In the genomic region with DNA sequence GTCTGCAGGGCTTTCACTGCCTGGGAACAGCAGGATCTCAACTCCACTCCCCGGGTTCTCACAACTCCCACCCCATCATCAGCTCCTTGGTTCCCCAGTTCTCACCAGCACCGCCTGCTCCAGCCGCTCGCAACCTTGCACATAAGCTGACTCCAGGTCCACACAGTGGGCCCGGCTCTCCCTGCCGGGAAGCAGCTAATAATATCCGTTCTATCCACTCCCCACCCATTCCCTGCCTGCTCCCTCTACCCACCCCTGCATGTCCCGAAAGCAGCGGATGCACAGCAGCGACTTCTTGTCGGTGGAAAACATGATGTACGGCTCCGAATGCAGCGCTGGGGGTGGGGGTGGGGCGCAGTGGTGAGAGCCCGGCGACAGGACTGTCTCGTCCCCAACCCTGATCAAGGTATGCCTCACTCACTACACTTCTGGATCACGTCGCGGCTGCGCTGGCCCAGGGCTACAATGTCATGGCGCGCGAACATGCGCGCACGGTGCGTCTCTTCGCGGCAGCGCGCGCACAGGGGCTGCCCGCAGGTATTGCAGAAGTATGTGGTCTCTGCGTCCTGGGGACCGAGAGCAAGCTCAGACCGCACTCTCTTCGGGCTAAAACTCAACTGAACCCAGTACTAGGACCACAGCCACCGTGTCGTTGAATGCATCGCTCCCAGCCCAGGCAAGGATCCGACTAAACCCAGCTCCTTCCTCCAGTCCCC, we compare ENCODE assay signal across 10 mouse cellular contexts. TPM values are rescaled to one million over a fixed set of nuclear protein-coding genes. Genes with fewer than 3 reads are reported as not detected.
DNase-seq lines count a peak whose midpoint lies in the region; ATAC-seq lines count a peak whose summit lies in the region.
"Had no signal": no experiment of that assay in that cellular context is flagged by ENCODE, and none has a peak within 500 bp of the region (broad histone marks: within the 10 kb centered on the region; RNA-seq: fewer than 3 reads in every experiment).

No protein-coding gene starts in this region.

- H3K9ac ChIP-seq in forebrain, embryonic 15.5 days (replicated peaks): 0 out of 2 replicates have a peak overlapping the region, but pooled peaks have one; percentile 8
- no peak overlapping the region for H3K9ac ChIP-seq in liver, embryonic 12.5 days
- no peak overlapping the region for H3K9ac ChIP-seq in stomach, embryonic 16.5 days (ENCODE audit: low read length)

- peak overlapping the region; percentile 34 for H3K4me3 ChIP-seq in forebrain, embryonic 15.5 days
- peak overlapping the region; percentile 12 for H3K4me3 ChIP-seq in liver, embryonic 12.5 days
- peak overlapping the region; percentile 23 for H3K4me3 ChIP-seq in stomach, embryonic 16.5 days (replicated peaks; ENCODE audit: low read length)

- no peak overlapping the region for H3K27ac ChIP-seq in forebrain, embryonic 15.5 days (replicated peaks)
- H3K27ac ChIP-seq in liver, embryonic 12.5 days: no peak overlapping the region
- H3K27ac ChIP-seq in stomach, embryonic 16.5 days (ENCODE audit: low read length): no peak overlapping the region

- under 1% methylated on average over 43 of the region's 43 CpGs for WGBS in forebrain, embryonic 15.5 days
- 2% methylated on average over 43 of the region's 43 CpGs for WGBS in liver, embryonic 12.5 days (ENCODE audit: insufficient replicate concordance)
- 2% methylated on average over 43 of the region's 43 CpGs for WGBS in stomach, embryonic 16.5 days

- ATAC-seq in forebrain, embryonic 15.5 days (replicated peaks): no peak; the same call in 1 of the 2 replicates
- no peak for ATAC-seq in liver, embryonic 12.5 days
- ATAC-seq in stomach, embryonic 16.5 days (ENCODE audit: insufficient read depth, low FRiP score): no peak
- no peak for ATAC-seq in cerebellum, adult (ENCODE audit: insufficient number of reproducible peaks, low FRiP score, low TSS enrichment)

- DNase-seq in retina, postnatal 1 day: peak; percentile 42
- DNase-seq in retina, embryonic 14.5 days (ENCODE audit: low spot score): no peak
- no peak for DNase-seq in adrenal gland, postnatal 10 days
- DNase-seq: adrenal gland, adult 8-10 months had no signal

- H3K27me3 ChIP-seq in forebrain, embryonic 15.5 days: peaks cover 77% of the 10 kb centered on the region
- peaks cover 85% of the 10 kb centered on the region for H3K27me3 ChIP-seq in liver, embryonic 12.5 days (replicated peaks)
- peaks cover 64% of the 10 kb centered on the region for H3K27me3 ChIP-seq in stomach, embryonic 16.5 days (ENCODE audit: control insufficient read depth, insufficient read depth, low read length)

- H3K4me2 ChIP-seq in forebrain, embryonic 15.5 days (replicated peaks): peak overlapping the region; percentile 42
- H3K4me2 ChIP-seq in liver, embryonic 12.5 days: peak overlapping the region; percentile 48
- peak overlapping the region; percentile 47 for H3K4me2 ChIP-seq in stomach, embryonic 16.5 days (ENCODE audit: low read depth, low read length)

- H3K9me3 ChIP-seq in forebrain, embryonic 15.5 days: no peaks in the 10 kb centered on the region
- H3K9me3 ChIP-seq in liver, embryonic 12.5 days (replicated peaks): no peaks in the 10 kb centered on the region
- H3K9me3 ChIP-seq in stomach, embryonic 16.5 days (replicated peaks; ENCODE audit: control insufficient read depth, low read length): no peaks in the 10 kb centered on the region

- H3K4me1 ChIP-seq in forebrain, embryonic 15.5 days: peaks cover 26% of the 10 kb centered on the region
- peaks cover 36% of the 10 kb centered on the region for H3K4me1 ChIP-seq in liver, embryonic 12.5 days
- H3K4me1 ChIP-seq in stomach, embryonic 16.5 days (ENCODE audit: control insufficient read depth, insufficient read depth, low read length): peaks cover 17% of the 10 kb centered on the region

- no peaks in the 10 kb centered on the region for H3K36me3 ChIP-seq in forebrain, embryonic 15.5 days
- H3K36me3 ChIP-seq in liver, embryonic 12.5 days: no peaks in the 10 kb centered on the region
- H3K36me3 ChIP-seq in stomach, embryonic 16.5 days (ENCODE audit: control insufficient read depth, insufficient read depth, low read length): no peaks in the 10 kb centered on the region

RNA-seq across cellular contexts. Expression of a gene that starts 3.1 kb away (rescaled TPM):
- 1.8 and 2.9 TPM in 2 replicates for polyA plus RNA-seq in forebrain, embryonic 15.5 days (2015; fragmentation: Nextera tagmentation; extraction: Ambion mirVana)
- polyA plus RNA-seq in liver, embryonic 12.5 days (2016; fragmentation: Nextera tagmentation; extraction: Ambion mirVana): 0.26 and 0.42 TPM in 2 replicates
- 0.66 and 0.84 TPM in 2 replicates for polyA plus RNA-seq in stomach, embryonic 16.5 days (2015; fragmentation: Nextera tagmentation; extraction: Ambion mirVana)
- under 1 TPM in 1 of 2 experiments, not detected in 1; 0.70 TPM for total RNA-seq in adrenal gland, postnatal 10 days (2021)

RNA-seq across cellular contexts. Expression of a gene that starts 9.9 kb away (rescaled TPM):
- 216 and 221 TPM in 2 replicates for polyA plus RNA-seq in forebrain, embryonic 15.5 days (2015; fragmentation: Nextera tagmentation; extraction: Ambion mirVana)
- 385 and 404 TPM in 2 replicates for polyA plus RNA-seq in liver, embryonic 12.5 days (2016; fragmentation: Nextera tagmentation; extraction: Ambion mirVana)
- 303 and 377 TPM in 2 replicates for polyA plus RNA-seq in stomach, embryonic 16.5 days (2015; fragmentation: Nextera tagmentation; extraction: Ambion mirVana)
- 100 to 1,000 TPM; 484 to 487 TPM for total RNA-seq in adrenal gland, postnatal 10 days (2021)

RNA-seq across cellular contexts. Expression of a gene that starts 18.6 kb away (rescaled TPM):
- 17.6 and 18.6 TPM in 2 replicates for polyA plus RNA-seq in forebrain, embryonic 15.5 days (2015; fragmentation: Nextera tagmentation; extraction: Ambion mirVana)
- 11.8 and 14.4 TPM in 2 replicates for polyA plus RNA-seq in liver, embryonic 12.5 days (2016; fragmentation: Nextera tagmentation; extraction: Ambion mirVana)
- 20.1 and 20.8 TPM in 2 replicates for polyA plus RNA-seq in stomach, embryonic 16.5 days (2015; fragmentation: Nextera tagmentation; extraction: Ambion mirVana)
- total RNA-seq in adrenal gland, postnatal 10 days (2021): 10 to 100 TPM; 30.4 to 31.6 TPM

RNA-seq across cellular contexts. Expression of a gene that starts 22.8 kb away (rescaled TPM):
- polyA plus RNA-seq in forebrain, embryonic 15.5 days (2015; fragmentation: Nextera tagmentation; extraction: Ambion mirVana): 35.5 and 39.3 TPM in 2 replicates
- polyA plus RNA-seq in liver, embryonic 12.5 days (2016; fragmentation: Nextera tagmentation; extraction: Ambion mirVana): 0.01 and 0.02 TPM in 2 replicates
- polyA plus RNA-seq in stomach, embryonic 16.5 days (2015; fragmentation: Nextera tagmentation; extraction: Ambion mirVana): 0.84 and 0.95 TPM in 2 replicates
- total RNA-seq in adrenal gland, postnatal 10 days (2021): 1 to 10 TPM; 8.8 TPM

RNA-seq across cellular contexts. Expression of a gene that starts 24.2 kb away (rescaled TPM):
- polyA plus RNA-seq in forebrain, embryonic 15.5 days (2015; fragmentation: Nextera tagmentation; extraction: Ambion mirVana): 0.09 and 0.13 TPM in 2 replicates
- polyA plus RNA-seq in liver, embryonic 12.5 days (2016; fragmentation: Nextera tagmentation; extraction: Ambion mirVana): not detected in 2 replicates
- polyA plus RNA-seq in stomach, embryonic 16.5 days (2015; fragmentation: Nextera tagmentation; extraction: Ambion mirVana): not detected in 2 replicates
- total RNA-seq in adrenal gland, postnatal 10 days (2021): not detected
- total RNA-seq: adrenal gland, adult 8-10 months; hematopoietic stem cell, adult 5-6 weeks had no signal
- polyA plus RNA-seq: small intestine, adult 2 months had no signal
